Mouse (Mus musculus): ENCODE data around the gene Nxph3. TPM values are rescaled to one million over a fixed set of nuclear protein-coding genes. Genes with fewer than 3 reads are reported as not detected.

The Nxph3 gene
- polyA plus RNA-seq, 1 experiment from 2014 or later, result 0.32 TPM

DNA sequence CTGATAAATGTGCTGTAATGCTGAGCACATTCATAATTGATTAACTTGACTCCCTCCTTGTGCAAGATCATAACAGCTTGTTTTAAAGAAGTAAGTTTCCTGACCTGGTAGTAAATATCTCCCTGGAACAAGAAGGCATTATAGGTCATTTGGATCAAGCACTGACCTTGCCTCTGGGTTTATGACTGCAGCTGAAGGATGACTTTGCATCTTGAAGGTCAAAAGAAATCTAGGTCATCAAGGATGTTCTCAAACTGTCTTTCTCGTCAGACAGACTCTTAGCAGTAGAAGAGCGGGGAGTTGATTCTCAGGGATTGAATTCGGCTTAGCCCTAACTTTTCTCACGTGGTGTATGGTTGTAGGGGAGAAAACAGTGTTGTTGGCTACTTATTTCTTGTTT, 33.7 kb downstream of the Nxph3 start:
- no peaks in the 10 kb centered on the region for H3K27me3 ChIP-seq (replicated peaks; ENCODE audit: control insufficient read depth, insufficient read depth, low read length)
- no peak for ATAC-seq
- H3K9ac ChIP-seq (ENCODE audit: low read depth, low read length), result no peak overlapping the region
- no peak overlapping the region for H3K4me2 ChIP-seq (ENCODE audit: low read depth, low read length)
- no peak overlapping the region for H3K27ac ChIP-seq (ENCODE audit: low read length)
- peaks cover 3% of the 10 kb centered on the region; the same call in 1 of the 2 replicates for H3K36me3 ChIP-seq (ENCODE audit: control insufficient read depth, insufficient read depth, low read length)
- H3K4me1 ChIP-seq (ENCODE audit: control insufficient read depth, insufficient read depth, low read length), result no peaks in the 10 kb centered on the region
- no peaks in the 10 kb centered on the region for H3K9me3 ChIP-seq (ENCODE audit: control insufficient read depth, low read length)
- 88% methylated on average over 4 of the region's 4 CpGs for WGBS
- no peak overlapping the region for H3K4me3 ChIP-seq (ENCODE audit: low read length)

DNA sequence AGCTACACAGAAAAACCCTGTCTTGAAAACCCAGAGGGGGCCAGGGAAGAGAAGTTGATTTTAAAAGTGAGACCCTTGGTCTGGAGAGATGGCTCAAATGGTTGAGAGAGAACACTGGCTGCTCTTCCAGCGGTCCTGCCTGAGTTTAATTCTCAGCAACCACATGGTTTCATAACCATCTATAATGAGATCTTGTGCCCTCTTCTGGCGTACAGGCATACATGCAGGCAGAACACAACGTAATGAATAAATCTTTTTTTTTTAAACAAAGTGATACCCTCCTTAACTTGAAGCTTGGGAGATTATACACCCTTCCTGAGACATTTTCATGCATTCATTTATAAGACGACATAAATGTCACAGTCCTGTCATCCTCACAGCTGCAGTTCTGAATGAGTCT, 34.9 kb downstream of the Nxph3 start:
- no peak overlapping the region for H3K4me3 ChIP-seq (ENCODE audit: low read length)
- ATAC-seq, result no peak
- H3K27me3 ChIP-seq (replicated peaks; ENCODE audit: control insufficient read depth, insufficient read depth, low read length), result no peaks in the 10 kb centered on the region
- H3K36me3 ChIP-seq (ENCODE audit: control insufficient read depth, insufficient read depth, low read length), result peaks cover 3% of the 10 kb centered on the region; the same call in 1 of the 2 replicates
- H3K9me3 ChIP-seq (ENCODE audit: control insufficient read depth, low read length), result no peaks in the 10 kb centered on the region
- WGBS, result 83% methylated on average over 4 of the region's 4 CpGs
- no peak overlapping the region for H3K27ac ChIP-seq (ENCODE audit: low read length)
- no peak overlapping the region for H3K9ac ChIP-seq (ENCODE audit: low read depth, low read length)
- H3K4me1 ChIP-seq (ENCODE audit: control insufficient read depth, insufficient read depth, low read length), result no peaks in the 10 kb centered on the region
- no peak overlapping the region for H3K4me2 ChIP-seq (ENCODE audit: low read depth, low read length)

DNA sequence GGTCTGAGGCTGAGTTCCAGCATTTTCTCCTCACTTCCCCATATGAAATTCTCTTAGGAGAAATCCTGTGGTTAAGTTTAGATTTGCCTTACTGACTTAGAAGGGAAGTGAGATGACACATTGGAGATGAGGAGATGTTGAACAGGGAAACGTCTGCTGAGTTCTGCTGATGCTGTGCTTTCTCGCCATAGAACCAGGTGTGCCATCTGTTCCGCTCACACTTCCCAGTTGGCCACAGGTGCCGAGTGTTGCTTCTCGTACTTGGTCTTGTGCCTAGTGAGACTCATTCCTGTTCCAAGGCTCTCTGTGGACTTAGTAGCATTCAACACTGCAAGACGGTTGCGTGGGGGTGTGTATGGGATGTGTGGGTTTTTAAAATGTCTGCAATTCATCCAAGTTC, 38.0 kb downstream of the Nxph3 start:
- ATAC-seq, result no peak
- Histone ChIP-seq H3K27ac (ENCODE audit: low read length) (no peak overlapping the region), H3K4me3 (ENCODE audit: low read length) (no peak overlapping the region), H3K4me1 (ENCODE audit: control insufficient read depth, insufficient read depth, low read length) (no peaks in the 10 kb centered on the region), H3K27me3 (replicated peaks; ENCODE audit: control insufficient read depth, insufficient read depth, low read length) (no peaks in the 10 kb centered on the region), H3K36me3 (ENCODE audit: control insufficient read depth, insufficient read depth, low read length) (peaks cover 3% of the 10 kb centered on the region; the same call in 1 of the 2 replicates), H3K9ac (ENCODE audit: low read depth, low read length) (no peak overlapping the region), H3K9me3 (ENCODE audit: control insufficient read depth, low read length) (no peaks in the 10 kb centered on the region), H3K4me2 (ENCODE audit: low read depth, low read length) (no peak overlapping the region)
- 81% methylated on average over 7 of the region's 7 CpGs for WGBS

DNA sequence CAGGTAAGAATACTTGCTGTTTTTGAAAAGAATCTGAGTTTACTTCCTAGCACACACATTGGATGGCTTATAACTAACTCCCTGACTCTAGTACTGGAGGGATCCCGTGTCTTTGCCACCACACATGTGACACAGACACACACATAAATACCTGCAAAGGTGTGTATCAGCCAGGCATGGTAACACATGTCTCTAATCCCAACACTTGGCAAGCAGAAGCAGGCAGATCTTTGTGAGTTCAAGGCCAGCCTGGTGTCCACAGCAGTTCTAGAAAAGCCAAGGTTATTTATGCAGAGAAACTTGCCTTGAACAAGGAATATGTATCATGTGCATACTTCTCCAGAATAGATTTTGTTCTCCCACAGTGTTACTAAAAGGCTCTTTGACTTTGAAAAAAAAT, 40.9 kb downstream of the Nxph3 start:
- Histone ChIP-seq H3K27ac (ENCODE audit: low read length) (no peak overlapping the region), H3K9ac (ENCODE audit: low read depth, low read length) (no peak overlapping the region), H3K4me1 (ENCODE audit: control insufficient read depth, insufficient read depth, low read length) (no peaks in the 10 kb centered on the region), H3K27me3 (replicated peaks; ENCODE audit: control insufficient read depth, insufficient read depth, low read length) (no peaks in the 10 kb centered on the region), H3K9me3 (ENCODE audit: control insufficient read depth, low read length) (no peaks in the 10 kb centered on the region), H3K4me2 (ENCODE audit: low read depth, low read length) (no peak overlapping the region), H3K36me3 (ENCODE audit: control insufficient read depth, insufficient read depth, low read length) (no peaks in the 10 kb centered on the region), H3K4me3 (ENCODE audit: low read length) (no peak overlapping the region)
- ATAC-seq, result no peak
- WGBS, result 89% methylated on average over 1 of the region's 1 CpGs

GRCm38 (mm10) chr11:95472942-95473341, 41.4 kb downstream of the Nxph3 start:
- no peaks in the 10 kb centered on the region for H3K9me3 ChIP-seq (ENCODE audit: control insufficient read depth, low read length)
- H3K4me1 ChIP-seq (ENCODE audit: control insufficient read depth, insufficient read depth, low read length), result no peaks in the 10 kb centered on the region
- no peak overlapping the region for H3K27ac ChIP-seq (ENCODE audit: low read length)
- H3K4me3 ChIP-seq (ENCODE audit: low read length), result no peak overlapping the region
- H3K27me3 ChIP-seq (replicated peaks; ENCODE audit: control insufficient read depth, insufficient read depth, low read length), result no peaks in the 10 kb centered on the region
- H3K4me2 ChIP-seq (ENCODE audit: low read depth, low read length), result no peak overlapping the region
- 83% methylated on average over 2 of the region's 2 CpGs for WGBS
- no peak for ATAC-seq
- H3K9ac ChIP-seq (ENCODE audit: low read depth, low read length), result no peak overlapping the region
- no peaks in the 10 kb centered on the region for H3K36me3 ChIP-seq (ENCODE audit: control insufficient read depth, insufficient read depth, low read length)

DNA sequence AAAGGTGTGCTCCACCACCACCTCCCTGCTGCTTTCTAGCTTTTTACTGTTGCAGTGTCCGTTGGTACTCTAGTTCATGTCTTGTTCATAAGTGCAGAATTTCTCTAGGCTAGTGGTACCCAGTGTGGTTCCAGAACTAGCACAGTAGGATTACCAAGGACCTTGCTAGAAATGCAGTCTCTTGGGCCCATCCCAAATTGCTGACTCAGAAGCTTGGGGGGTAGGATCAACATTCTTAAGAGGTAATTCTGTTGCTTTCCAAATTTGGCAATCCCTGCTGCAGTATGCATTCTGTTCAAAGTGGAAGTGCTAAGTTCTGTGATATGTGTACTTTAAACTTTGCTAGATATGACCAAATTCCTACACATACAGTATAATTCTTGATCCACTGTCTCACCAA, 46.6 kb downstream of the Nxph3 start:
- no peak overlapping the region for H3K27ac ChIP-seq (ENCODE audit: low read length)
- ATAC-seq, result no peak
- no peak overlapping the region for H3K9ac ChIP-seq (ENCODE audit: low read depth, low read length)
- WGBS, result 81% methylated on average over 1 of the region's 1 CpGs
- H3K4me1 ChIP-seq (ENCODE audit: control insufficient read depth, insufficient read depth, low read length), result no peaks in the 10 kb centered on the region
- no peaks in the 10 kb centered on the region for H3K27me3 ChIP-seq (replicated peaks; ENCODE audit: control insufficient read depth, insufficient read depth, low read length)
- H3K9me3 ChIP-seq (ENCODE audit: control insufficient read depth, low read length), result no peaks in the 10 kb centered on the region
- no peak overlapping the region for H3K4me2 ChIP-seq (ENCODE audit: low read depth, low read length)
- H3K4me3 ChIP-seq (ENCODE audit: low read length), result no peak overlapping the region
- no peaks in the 10 kb centered on the region for H3K36me3 ChIP-seq (ENCODE audit: control insufficient read depth, insufficient read depth, low read length)

GRCm38 (mm10) chr11:95462168-95462567, 52.2 kb downstream of the Nxph3 start:
- ATAC-seq, result no peak
- Histone ChIP-seq H3K36me3 (ENCODE audit: control insufficient read depth, insufficient read depth, low read length) (no peaks in the 10 kb centered on the region), H3K9ac (ENCODE audit: low read depth, low read length) (no peak overlapping the region), H3K4me1 (ENCODE audit: control insufficient read depth, insufficient read depth, low read length) (no peaks in the 10 kb centered on the region), H3K4me2 (ENCODE audit: low read depth, low read length) (no peak overlapping the region), H3K4me3 (ENCODE audit: low read length) (no peak overlapping the region), H3K9me3 (ENCODE audit: control insufficient read depth, low read length) (no peaks in the 10 kb centered on the region), H3K27ac (ENCODE audit: low read length) (no peak overlapping the region), H3K27me3 (replicated peaks; ENCODE audit: control insufficient read depth, insufficient read depth, low read length) (no peaks in the 10 kb centered on the region)
- WGBS, result 91% methylated on average over 3 of the region's 3 CpGs

GRCm38 (mm10) chr11:95460872-95461271, 53.5 kb downstream of the Nxph3 start:
- Histone ChIP-seq H3K9me3 (ENCODE audit: control insufficient read depth, low read length) (no peaks in the 10 kb centered on the region), H3K4me3 (ENCODE audit: low read length) (no peak overlapping the region), H3K4me1 (ENCODE audit: control insufficient read depth, insufficient read depth, low read length) (no peaks in the 10 kb centered on the region), H3K9ac (ENCODE audit: low read depth, low read length) (no peak overlapping the region), H3K4me2 (ENCODE audit: low read depth, low read length) (no peak overlapping the region), H3K27ac (ENCODE audit: low read length) (no peak overlapping the region), H3K36me3 (ENCODE audit: control insufficient read depth, insufficient read depth, low read length) (no peaks in the 10 kb centered on the region), H3K27me3 (replicated peaks; ENCODE audit: control insufficient read depth, insufficient read depth, low read length) (no peaks in the 10 kb centered on the region)
- no peak for ATAC-seq
- 72% methylated on average over 2 of the region's 2 CpGs for WGBS

Other genes with a start within 250 kb of the Nxph3 start
- 61.1 and 64.5 TPM in 2 replicates for gene Kat7, start 204.3 kb downstream of the Nxph3 start, polyA plus RNA-seq (2015; fragmentation: Nextera tagmentation; extraction: Ambion mirVana)
- gene Fam117a, start 177.6 kb downstream of the Nxph3 start, polyA plus RNA-seq (2015; fragmentation: Nextera tagmentation; extraction: Ambion mirVana), result 8.3 and 8.8 TPM in 2 replicates
- gene Slc35b1, start 129.9 kb downstream of the Nxph3 start, polyA plus RNA-seq (2015; fragmentation: Nextera tagmentation; extraction: Ambion mirVana), result 116 and 117 TPM in 2 replicates
- gene Spop, start 100.5 kb downstream of the Nxph3 start, polyA plus RNA-seq (2015; fragmentation: Nextera tagmentation; extraction: Ambion mirVana), result 104 and 127 TPM in 2 replicates
- gene Ngfr, start 73.2 kb upstream of the Nxph3 start, polyA plus RNA-seq (2015; fragmentation: Nextera tagmentation; extraction: Ambion mirVana), result 15.5 and 15.8 TPM in 2 replicates
- 309 and 324 TPM in 2 replicates for gene Phb, start 152.4 kb upstream of the Nxph3 start, polyA plus RNA-seq (2015; fragmentation: Nextera tagmentation; extraction: Ambion mirVana)
- 14.7 and 16.8 TPM in 2 replicates for gene Zfp652, start 198.1 kb upstream of the Nxph3 start, polyA plus RNA-seq (2015; fragmentation: Nextera tagmentation; extraction: Ambion mirVana)
- 0.78 and 0.92 TPM in 2 replicates for gene B130006D01Rik, start 209.0 kb upstream of the Nxph3 start, polyA plus RNA-seq (2015; fragmentation: Nextera tagmentation; extraction: Ambion mirVana)

Data from intestine, embryonic 16.5 days (tissue).